Mouse (Mus musculus): Measurements from ENCODE around the gene Tmem258.

- TF ChIP-seq CTCF (conservative IDR thresholded peaks at IDR 0.05; ENCODE audit: insufficient read depth, insufficient read length, low read depth, low read length) (no peak), POLR2A (IDR thresholded peaks at IDR 0.05; ENCODE audit: low read depth, low read length) (no peak)
Observed at GRCm38 (mm10) chr19:10157725-10158124, 46.1 kb upstream of the Tmem258 start.
